ENCODE assay signal across 34 mouse cellular contexts in genomic region chr13:53401706-53402105, GRCm38 (mm10).
"Had no signal": no experiment of that assay in that cellular context is flagged by ENCODE, and none has a peak within 500 bp of the region (broad histone marks: within the 10 kb centered on the region; RNA-seq: fewer than 3 reads in every experiment).

No protein-coding gene starts in this region.

- H3K36me3 ChIP-seq: heart, embryonic 12.5 days; heart, embryonic 13.5 days; heart, embryonic 15.5 days; hindbrain, embryonic 10.5 days; hindbrain, embryonic 12.5 days; hindbrain, embryonic 13.5 days; hindbrain, embryonic 15.5 days; intestine, embryonic 15.5 days; kidney, embryonic 15.5 days had no signal

- H3K4me2 ChIP-seq: heart, embryonic 11.5 days; heart, embryonic 12.5 days; heart, embryonic 13.5 days; heart, embryonic 15.5 days; hindbrain, embryonic 12.5 days; hindbrain, embryonic 13.5 days; hindbrain, embryonic 14.5 days; hindbrain, embryonic 15.5 days; intestine, embryonic 15.5 days; kidney, embryonic 15.5 days had no signal

- H3K4me3 ChIP-seq: heart, embryonic 12.5 days; heart, embryonic 13.5 days; heart, embryonic 15.5 days; hindbrain, embryonic 10.5 days; hindbrain, embryonic 12.5 days; hindbrain, embryonic 13.5 days; hindbrain, embryonic 15.5 days; intestine, embryonic 15.5 days; kidney, embryonic 15.5 days; layer of hippocampus, adult 2 months; left cerebral cortex, adult 2 months had no signal

- H3K27me3 ChIP-seq: hindbrain, embryonic 13.5 days; hindbrain, embryonic 15.5 days; intestine, embryonic 15.5 days; kidney, embryonic 15.5 days had no signal

- H3K27ac ChIP-seq: heart, embryonic 13.5 days; heart, embryonic 15.5 days; hindbrain, embryonic 10.5 days; hindbrain, embryonic 12.5 days; hindbrain, embryonic 13.5 days; hindbrain, embryonic 14.5 days; hindbrain, embryonic 15.5 days; hindbrain, postnatal 0 days; intestine, embryonic 15.5 days; kidney, embryonic 15.5 days; kidney, postnatal 0 days; layer of hippocampus, adult 2 months; left cerebral cortex, adult 2 months had no signal

- H3K9ac ChIP-seq: heart, embryonic 12.5 days; heart, embryonic 13.5 days; heart, embryonic 15.5 days; hindbrain, embryonic 12.5 days; hindbrain, embryonic 13.5 days; hindbrain, embryonic 14.5 days; hindbrain, embryonic 15.5 days; intestine, embryonic 15.5 days; kidney, embryonic 15.5 days had no signal

- H3K9me3 ChIP-seq: heart, embryonic 12.5 days; heart, embryonic 13.5 days; heart, embryonic 15.5 days; hindbrain, embryonic 10.5 days; hindbrain, embryonic 12.5 days; hindbrain, embryonic 13.5 days; hindbrain, embryonic 15.5 days; intestine, embryonic 15.5 days; kidney, embryonic 15.5 days had no signal

- H3K4me1 ChIP-seq: heart, embryonic 12.5 days; heart, embryonic 13.5 days; heart, embryonic 15.5 days; hindbrain, embryonic 10.5 days; hindbrain, embryonic 12.5 days; hindbrain, embryonic 13.5 days; hindbrain, embryonic 15.5 days; intestine, embryonic 15.5 days; kidney, embryonic 15.5 days had no signal

- ATAC-seq: hindbrain, embryonic 16.5 days; hindbrain, postnatal 0 days; inflammation-experienced regulatory T-cells, adult 6 months; intestine, embryonic 15.5 days; intestine, embryonic 16.5 days had no signal

- DNase-seq: heart, postnatal 10 days; heart, postnatal 14 days; heart, postnatal 36 days; heart, postnatal 4 days; kidney, adult 11 months; kidney, adult 18-20 months; kidney, adult 2 months; kidney, adult 8-10 months; kidney, adult 9 months; kidney, postnatal 10 days; kidney, postnatal 14 days; kidney, postnatal 25 days; kidney, postnatal 36 days; kidney, postnatal 4 days; layer of hippocampus, adult 9-11 months; layer of hippocampus, postnatal 36 days had no signal
